Mouse (Mus musculus): Measurements from ENCODE around the gene Il31ra. TPM values are rescaled to one million over a fixed set of nuclear protein-coding genes. Genes with fewer than 3 reads are reported as not detected.
A peak's percentile ranks its signal among the peaks of the same experiment; 100 is the strongest.

Il31ra gene
- total RNA-seq, 1 experiment = not detected

GRCm38 (mm10) chr13:112573800-112574199, 20.4 kb downstream of the Il31ra start:
- TF ChIP-seq CHD2 (IDR thresholded peaks at IDR 0.05; ENCODE audit: low read depth, low read length) (no peak), ZC3H11A (IDR thresholded peaks at IDR 0.05; ENCODE audit: borderline replicate concordance, low read depth, low read length) (no peak), MAFK (IDR thresholded peaks at IDR 0.05; ENCODE audit: insufficient read depth, low read depth, low read length) (no peak), HCFC1 (IDR thresholded peaks at IDR 0.05; ENCODE audit: borderline replicate concordance, insufficient read depth, low read length) (no peak), ZNF384 (IDR thresholded peaks at IDR 0.05; ENCODE audit: low read depth, low read length) (no peak)
- H3K27ac ChIP-seq (ENCODE audit: insufficient read depth, low read depth, low read length, poor library complexity, severe bottlenecking) = no peak overlapping the region
- H3K4me3 ChIP-seq (ENCODE audit: insufficient read depth in 1 of 2, low read depth in 1 of 2, low read length in 2 of 2, poor library complexity in 1 of 2, severe bottlenecking in 1 of 2) = no peak overlapping the region
- in situ Hi-C loops (cut with MboI; ENCODE audit: low sequenced_read_pairs in 2 of 2, unreplicated experiment in 2 of 2) = no loop called here
- DNase-seq (ENCODE audit: low read depth, low spot score) = peak; percentile 6
- no peaks in the 10 kb centered on the region for H3K9me3 ChIP-seq (ENCODE audit: control insufficient read depth, insufficient read depth, low read depth, low read length)
- H3K36me3 ChIP-seq (ENCODE audit: control insufficient read depth, insufficient read depth, low read length, poor library complexity, severe bottlenecking) = no peaks in the 10 kb centered on the region
- no peak overlapping the region for H3K9ac ChIP-seq (ENCODE audit: insufficient read depth, low read depth, low read length, poor library complexity, severe bottlenecking)
- H3K4me1 ChIP-seq (ENCODE audit: control insufficient read depth in 2 of 2, insufficient read depth in 2 of 2, low read length in 2 of 2, poor library complexity in 1 of 2) = no peaks in the 10 kb centered on the region

GRCm38 (mm10) chr13:112570768-112571167, 23.4 kb downstream of the Il31ra start:
- DNase-seq (ENCODE audit: low read depth, low spot score) = no peak
- in situ Hi-C loops (cut with MboI; ENCODE audit: low sequenced_read_pairs in 2 of 2, unreplicated experiment in 2 of 2) = no loop called here
- no peak for TF ChIP-seq ZNF384 (IDR thresholded peaks at IDR 0.05; ENCODE audit: low read depth, low read length)
- no peak for TF ChIP-seq HCFC1 (IDR thresholded peaks at IDR 0.05; ENCODE audit: borderline replicate concordance, insufficient read depth, low read length)
- no peak overlapping the region for H3K9ac ChIP-seq (ENCODE audit: insufficient read depth, low read depth, low read length, poor library complexity, severe bottlenecking)
- H3K4me1 ChIP-seq (ENCODE audit: control insufficient read depth in 2 of 2, insufficient read depth in 2 of 2, low read length in 2 of 2, poor library complexity in 1 of 2) = no peaks in the 10 kb centered on the region
- H3K4me3 ChIP-seq (ENCODE audit: insufficient read depth in 1 of 2, low read depth in 1 of 2, low read length in 2 of 2, poor library complexity in 1 of 2, severe bottlenecking in 1 of 2) = no peak overlapping the region
- no peaks in the 10 kb centered on the region for H3K36me3 ChIP-seq (ENCODE audit: control insufficient read depth, insufficient read depth, low read length, poor library complexity, severe bottlenecking)
- no peak overlapping the region for H3K27ac ChIP-seq (ENCODE audit: insufficient read depth, low read depth, low read length, poor library complexity, severe bottlenecking)
- H3K9me3 ChIP-seq (ENCODE audit: control insufficient read depth, insufficient read depth, low read depth, low read length) = no peaks in the 10 kb centered on the region

- TF ChIP-seq ZNF384 (IDR thresholded peaks at IDR 0.05; ENCODE audit: low read depth, low read length) (no peak), CHD2 (IDR thresholded peaks at IDR 0.05; ENCODE audit: low read depth, low read length) (no peak), MAFK (IDR thresholded peaks at IDR 0.05; ENCODE audit: insufficient read depth, low read depth, low read length) (no peak), ZC3H11A (IDR thresholded peaks at IDR 0.05; ENCODE audit: borderline replicate concordance, low read depth, low read length) (no peak), HCFC1 (IDR thresholded peaks at IDR 0.05; ENCODE audit: borderline replicate concordance, insufficient read depth, low read length) (no peak)
- Histone ChIP-seq H3K4me1 (ENCODE audit: control insufficient read depth in 2 of 2, insufficient read depth in 2 of 2, low read length in 2 of 2, poor library complexity in 1 of 2) (no peaks in the 10 kb centered on the region), H3K36me3 (ENCODE audit: control insufficient read depth, insufficient read depth, low read length, poor library complexity, severe bottlenecking) (no peaks in the 10 kb centered on the region), H3K4me3 (ENCODE audit: insufficient read depth in 1 of 2, low read depth in 1 of 2, low read length in 2 of 2, poor library complexity in 1 of 2, severe bottlenecking in 1 of 2) (no peak overlapping the region), H3K9ac (ENCODE audit: insufficient read depth, low read depth, low read length, poor library complexity, severe bottlenecking) (no peak overlapping the region), H3K9me3 (ENCODE audit: control insufficient read depth, insufficient read depth, low read depth, low read length) (no peaks in the 10 kb centered on the region), H3K27ac (ENCODE audit: insufficient read depth, low read depth, low read length, poor library complexity, severe bottlenecking) (no peak overlapping the region)
- DNase-seq (ENCODE audit: low read depth, low spot score) = no peak
- in situ Hi-C loops (cut with MboI; ENCODE audit: low sequenced_read_pairs in 2 of 2, unreplicated experiment in 2 of 2) = no loop called here
Observed at GRCm38 (mm10) chr13:112569606-112570005, 24.6 kb downstream of the Il31ra start.

GRCm38 (mm10) chr13:112560554-112561138, 33.5 kb downstream of the Il31ra start:
- Histone ChIP-seq H3K9me3 (ENCODE audit: control insufficient read depth, insufficient read depth, low read depth, low read length) (no peaks in the 10 kb centered on the region), H3K4me3 (ENCODE audit: insufficient read depth in 1 of 2, low read depth in 1 of 2, low read length in 2 of 2, poor library complexity in 1 of 2, severe bottlenecking in 1 of 2) (no peak overlapping the region), H3K9ac (ENCODE audit: insufficient read depth, low read depth, low read length, poor library complexity, severe bottlenecking) (no peak overlapping the region), H3K4me1 (ENCODE audit: control insufficient read depth in 2 of 2, insufficient read depth in 2 of 2, low read length in 2 of 2, poor library complexity in 1 of 2) (no peaks in the 10 kb centered on the region), H3K27ac (ENCODE audit: insufficient read depth, low read depth, low read length, poor library complexity, severe bottlenecking) (no peak overlapping the region), H3K36me3 (ENCODE audit: control insufficient read depth, insufficient read depth, low read length, poor library complexity, severe bottlenecking) (no peaks in the 10 kb centered on the region)
- in situ Hi-C loops (cut with MboI; ENCODE audit: low sequenced_read_pairs in 2 of 2, unreplicated experiment in 2 of 2) = no loop called here
- DNase-seq (ENCODE audit: low read depth, low spot score) = no peak
- no peak for TF ChIP-seq ZNF384 (IDR thresholded peaks at IDR 0.05; ENCODE audit: low read depth, low read length)
- TF ChIP-seq HCFC1 (IDR thresholded peaks at IDR 0.05; ENCODE audit: borderline replicate concordance, insufficient read depth, low read length) = no peak
- no peak for TF ChIP-seq ZC3H11A (IDR thresholded peaks at IDR 0.05; ENCODE audit: borderline replicate concordance, low read depth, low read length)
- no peak for TF ChIP-seq MAFK (IDR thresholded peaks at IDR 0.05; ENCODE audit: insufficient read depth, low read depth, low read length)
- TF ChIP-seq CHD2 (IDR thresholded peaks at IDR 0.05; ENCODE audit: low read depth, low read length) = no peak

- Histone ChIP-seq H3K36me3 (ENCODE audit: control insufficient read depth, insufficient read depth, low read length, poor library complexity, severe bottlenecking) (no peaks in the 10 kb centered on the region), H3K27ac (ENCODE audit: insufficient read depth, low read depth, low read length, poor library complexity, severe bottlenecking) (no peak overlapping the region), H3K4me1 (ENCODE audit: control insufficient read depth in 2 of 2, insufficient read depth in 2 of 2, low read length in 2 of 2, poor library complexity in 1 of 2) (no peaks in the 10 kb centered on the region), H3K9me3 (ENCODE audit: control insufficient read depth, insufficient read depth, low read depth, low read length) (no peaks in the 10 kb centered on the region), H3K9ac (ENCODE audit: insufficient read depth, low read depth, low read length, poor library complexity, severe bottlenecking) (no peak overlapping the region), H3K4me3 (ENCODE audit: insufficient read depth in 1 of 2, low read depth in 1 of 2, low read length in 2 of 2, poor library complexity in 1 of 2, severe bottlenecking in 1 of 2) (no peak overlapping the region)
- no peak for TF ChIP-seq ZC3H11A (IDR thresholded peaks at IDR 0.05; ENCODE audit: borderline replicate concordance, low read depth, low read length)
- TF ChIP-seq HCFC1 (IDR thresholded peaks at IDR 0.05; ENCODE audit: borderline replicate concordance, insufficient read depth, low read length) = no peak
- no peak for DNase-seq (ENCODE audit: low read depth, low spot score)
- in situ Hi-C loops (cut with MboI; ENCODE audit: low sequenced_read_pairs in 2 of 2, unreplicated experiment in 2 of 2) = no loop called here
Observed at GRCm38 (mm10) chr13:112556501-112556900, 37.7 kb downstream of the Il31ra start.

All from ES-E14 (cell line).